Mouse (Mus musculus): Measurements from ENCODE around the gene Gm732. TPM values are rescaled to one million over a fixed set of nuclear protein-coding genes. Genes with fewer than 3 reads are reported as not detected.

The Gm732 gene
- polyA plus RNA-seq (2012; rRNA removed) (not detected in 2 replicates), polyA plus RNA-seq (2014; fragmentation: Nextera tagmentation; extraction: Ambion mirVana) (not detected in 2 replicates)

- Histone ChIP-seq H3K27ac (no peak within 1 kb of the TSS), H3K4me2 (ENCODE audit: low read depth) (no peak within 1 kb of the TSS), H3K4me1 (replicated peaks; ENCODE audit: control insufficient read depth in 2 of 2, insufficient read depth in 2 of 2, low read length in 1 of 2) (no peaks in the 10 kb centered on the region), H3K9ac (replicated peaks) (no peak within 1 kb of the TSS), H3K4me3 (ENCODE audit: insufficient read depth in 1 of 2, low read depth in 2 of 2, low read length in 2 of 2) (no peak within 1 kb of the TSS), H3K36me3 (replicated peaks; ENCODE audit: control insufficient read depth, insufficient read depth, low read depth) (no peaks in the 10 kb centered on the region), H3K27me3 (ENCODE audit: control insufficient read depth, insufficient read depth, low read length) (no peaks in the 10 kb centered on the region), H3K9me3 (ENCODE audit: control insufficient read depth, low read length) (no peaks in the 10 kb centered on the region)
- no peak for DNase-seq (ENCODE audit: low read depth in 3 of 3, low spot score in 3 of 3)
- no peak for ATAC-seq (ENCODE audit: insufficient read depth)
- TF ChIP-seq EP300 (IDR thresholded peaks at IDR 0.05; ENCODE audit: low read depth) (no peak), CTCF (IDR thresholded peaks at IDR 0.05; ENCODE audit: low read depth) (no peak)
- WGBS (ENCODE audit: insufficient replicate concordance): 47% methylated on average over 1 of the region's 1 CpGs
These were observed at the start of gene Gm732 for GRCm38 (mm10) chrX:107948365-107948764. Gm732 (minus strand) TSS chrX:107948465.

Other genes with a start within 250 kb of the Gm732 start
- not detected in 2 replicates for gene Tent5d, start 155.9 kb downstream of the Gm732 start, polyA plus RNA-seq (2012; rRNA removed)
- 0.09 TPM in 1 of 2 replicates, not detected in the other for gene Tent5d, start 155.9 kb downstream of the Gm732 start, polyA plus RNA-seq (2014; fragmentation: Nextera tagmentation; extraction: Ambion mirVana)
- 2.6 and 4.1 TPM in 2 replicates for gene 2610002M06Rik, start 132.1 kb downstream of the Gm732 start, polyA plus RNA-seq (2012; rRNA removed)
- gene 2610002M06Rik, start 132.1 kb downstream of the Gm732 start, polyA plus RNA-seq (2014; fragmentation: Nextera tagmentation; extraction: Ambion mirVana): 9.1 and 10.9 TPM in 2 replicates

Measured in liver, embryonic 14.5 days (tissue).